Mouse (Mus musculus): Measurements from ENCODE around the gene Myl12a. TPM values are rescaled to one million over a fixed set of nuclear protein-coding genes. Genes with fewer than 3 reads are reported as not detected.
A peak's percentile ranks its signal among the peaks of the same experiment; 100 is the strongest.

Myl12a gene
- total and polyA plus RNA-seq, 2 experiments from 2014 or later: 429 to 817 TPM

DNA sequence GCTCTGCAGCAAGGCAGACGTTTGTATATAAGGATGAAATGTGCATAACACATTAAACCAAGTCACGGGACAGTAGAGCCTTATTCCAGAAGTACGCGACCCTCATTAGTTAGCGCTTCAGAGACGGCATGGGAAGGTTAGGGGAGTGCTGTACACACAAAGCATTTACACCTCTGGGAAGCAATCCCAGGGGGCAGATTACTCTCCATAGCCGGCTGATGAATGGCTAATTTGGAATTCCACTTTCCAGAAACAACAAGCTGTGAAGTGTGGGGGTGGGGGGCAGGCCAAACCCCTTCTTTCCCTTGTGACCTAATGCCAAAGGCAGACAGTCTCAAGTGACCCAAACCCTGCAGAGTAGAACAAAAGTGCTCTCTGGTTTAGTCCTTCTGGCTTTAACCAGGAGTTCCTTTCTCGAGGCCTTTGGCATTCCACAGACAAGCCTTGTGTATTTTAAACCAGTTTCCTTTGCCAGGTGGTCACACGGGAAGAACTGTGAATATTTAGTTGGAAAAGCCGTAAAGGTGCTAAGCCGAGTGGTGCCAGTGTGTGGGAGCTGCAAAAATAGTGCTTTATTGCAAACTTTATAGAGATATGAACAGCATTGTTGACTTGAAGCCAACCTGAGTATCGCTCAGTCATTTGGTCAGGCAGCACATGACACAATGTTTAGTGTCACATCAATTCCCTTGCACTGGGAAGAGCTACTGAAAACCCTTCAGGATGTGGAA lies 37.3 kb upstream of the Myl12a start:
- 27% methylated on average over 12 of the region's 12 CpGs for WGBS
- Histone ChIP-seq H3K4me2 (ENCODE audit: low read depth, low read length) (no peak overlapping the region), H3K9ac (replicated peaks; ENCODE audit: low read depth, low read length) (0 out of 2 replicates have a peak overlapping the region, but pooled peaks have one; percentile 13), H3K9me3 (replicated peaks; ENCODE audit: control insufficient read depth, low read length) (no peaks in the 10 kb centered on the region), H3K4me3 (ENCODE audit: low read depth, low read length) (no peak overlapping the region), H3K27me3 (ENCODE audit: control insufficient read depth, insufficient read depth, low read length) (no peaks in the 10 kb centered on the region), H3K27ac (ENCODE audit: low read depth) (peak overlapping the region; percentile 49), H3K36me3 (replicated peaks; ENCODE audit: control insufficient read depth, insufficient read depth, low read length) (peaks cover 78% of the 10 kb centered on the region), H3K4me1 (ENCODE audit: control insufficient read depth, insufficient read depth) (peaks cover 28% of the 10 kb centered on the region)
- no peak for TF ChIP-seq CTCF (IDR thresholded peaks at IDR 0.05; ENCODE audit: low read depth)
- 0 out of 2 replicates have a peak, but pooled peaks have one; percentile 27 for TF ChIP-seq EP300 (IDR thresholded peaks at IDR 0.05; ENCODE audit: low read depth)
- DNase-seq (ENCODE audit: low spot score): no peak
- ATAC-seq (ENCODE audit: insufficient read depth, low read depth): peak; percentile 35; the same call in 1 of the 2 replicates

GRCm38 (mm10) chr17:71038812-71039211 lies 36.1 kb upstream of the Myl12a start:
- Histone ChIP-seq H3K4me3 (ENCODE audit: low read depth, low read length) (no peak overlapping the region), H3K4me2 (ENCODE audit: low read depth, low read length) (no peak overlapping the region), H3K27me3 (ENCODE audit: control insufficient read depth, insufficient read depth, low read length) (no peaks in the 10 kb centered on the region), H3K4me1 (ENCODE audit: control insufficient read depth, insufficient read depth) (peaks cover 28% of the 10 kb centered on the region), H3K9me3 (replicated peaks; ENCODE audit: control insufficient read depth, low read length) (no peaks in the 10 kb centered on the region), H3K9ac (replicated peaks; ENCODE audit: low read depth, low read length) (no peak overlapping the region), H3K27ac (ENCODE audit: low read depth) (peak overlapping the region; percentile 49), H3K36me3 (replicated peaks; ENCODE audit: control insufficient read depth, insufficient read depth, low read length) (peaks cover 75% of the 10 kb centered on the region)
- ATAC-seq (ENCODE audit: insufficient read depth, low read depth) (peak; percentile 76), DNase-seq (ENCODE audit: low spot score) (peak; percentile 79)
- WGBS: 49% methylated on average over 5 of the region's 5 CpGs
- TF ChIP-seq EP300 (IDR thresholded peaks at IDR 0.05; ENCODE audit: low read depth): 0 out of 2 replicates have a peak, but pooled peaks have one; percentile 41
- no peak for TF ChIP-seq CTCF (IDR thresholded peaks at IDR 0.05; ENCODE audit: low read depth)

GRCm38 (mm10) chr17:71037188-71037587 lies 34.5 kb upstream of the Myl12a start:
- no peak for DNase-seq (ENCODE audit: low spot score)
- no peak overlapping the region for H3K9ac ChIP-seq (replicated peaks; ENCODE audit: low read depth, low read length)
- TF ChIP-seq EP300 (IDR thresholded peaks at IDR 0.05; ENCODE audit: low read depth): no peak
- TF ChIP-seq CTCF (IDR thresholded peaks at IDR 0.05; ENCODE audit: low read depth): no peak
- H3K4me3 ChIP-seq (ENCODE audit: low read depth, low read length): no peak overlapping the region
- H3K27me3 ChIP-seq (ENCODE audit: control insufficient read depth, insufficient read depth, low read length): no peaks in the 10 kb centered on the region
- no peak overlapping the region for H3K27ac ChIP-seq (ENCODE audit: low read depth)
- 70% methylated on average over 7 of the region's 7 CpGs for WGBS
- H3K4me2 ChIP-seq (ENCODE audit: low read depth, low read length): no peak overlapping the region
- no peak for ATAC-seq (ENCODE audit: insufficient read depth, low read depth)
- peaks cover 28% of the 10 kb centered on the region for H3K4me1 ChIP-seq (ENCODE audit: control insufficient read depth, insufficient read depth)
- H3K9me3 ChIP-seq (replicated peaks; ENCODE audit: control insufficient read depth, low read length): no peaks in the 10 kb centered on the region
- peaks cover 58% of the 10 kb centered on the region for H3K36me3 ChIP-seq (replicated peaks; ENCODE audit: control insufficient read depth, insufficient read depth, low read length)

GRCm38 (mm10) chr17:71034472-71034871 lies 31.8 kb upstream of the Myl12a start:
- H3K4me3 ChIP-seq (ENCODE audit: low read depth, low read length): no peak overlapping the region
- DNase-seq (ENCODE audit: low spot score): no peak
- no peak overlapping the region for H3K27ac ChIP-seq (ENCODE audit: low read depth)
- H3K36me3 ChIP-seq (replicated peaks; ENCODE audit: control insufficient read depth, insufficient read depth, low read length): peaks cover 48% of the 10 kb centered on the region
- H3K4me1 ChIP-seq (ENCODE audit: control insufficient read depth, insufficient read depth): peaks cover 14% of the 10 kb centered on the region
- H3K27me3 ChIP-seq (ENCODE audit: control insufficient read depth, insufficient read depth, low read length): no peaks in the 10 kb centered on the region
- no peak overlapping the region for H3K4me2 ChIP-seq (ENCODE audit: low read depth, low read length)
- TF ChIP-seq CTCF (IDR thresholded peaks at IDR 0.05; ENCODE audit: low read depth): no peak
- TF ChIP-seq EP300 (IDR thresholded peaks at IDR 0.05; ENCODE audit: low read depth): no peak
- 38% methylated on average over 5 of the region's 5 CpGs for WGBS
- ATAC-seq (ENCODE audit: insufficient read depth, low read depth): no peak
- no peak overlapping the region for H3K9ac ChIP-seq (replicated peaks; ENCODE audit: low read depth, low read length)
- H3K9me3 ChIP-seq (replicated peaks; ENCODE audit: control insufficient read depth, low read length): no peaks in the 10 kb centered on the region

DNA sequence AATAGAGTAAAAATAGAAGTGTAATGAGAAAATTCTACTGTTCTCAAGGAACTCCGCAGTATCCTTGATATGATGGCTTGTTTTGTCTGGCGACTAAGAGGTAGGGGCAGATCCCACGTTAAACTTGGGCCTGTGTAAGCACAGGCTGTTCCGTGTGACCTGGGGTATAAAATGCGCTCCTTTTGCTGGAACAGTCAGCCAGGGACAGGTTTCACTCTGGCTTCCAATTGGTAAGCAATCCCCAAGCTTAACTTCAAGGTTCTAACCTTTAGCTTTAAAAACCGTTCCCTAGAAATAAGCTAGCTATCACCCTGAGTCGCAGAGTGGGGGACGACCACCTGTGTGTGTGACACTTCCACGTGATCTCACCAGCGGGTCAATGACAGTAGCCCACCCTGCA lies 30.0 kb upstream of the Myl12a start:
- Histone ChIP-seq H3K4me1 (ENCODE audit: control insufficient read depth, insufficient read depth) (0 out of 2 replicates have a peak, but pooled peaks cover 1% of the 10 kb centered on the region), H3K9ac (replicated peaks; ENCODE audit: low read depth, low read length) (no peak overlapping the region), H3K27me3 (ENCODE audit: control insufficient read depth, insufficient read depth, low read length) (no peaks in the 10 kb centered on the region), H3K9me3 (replicated peaks; ENCODE audit: control insufficient read depth, low read length) (no peaks in the 10 kb centered on the region), H3K27ac (ENCODE audit: low read depth) (no peak overlapping the region), H3K36me3 (replicated peaks; ENCODE audit: control insufficient read depth, insufficient read depth, low read length) (peaks cover 42% of the 10 kb centered on the region), H3K4me2 (ENCODE audit: low read depth, low read length) (no peak overlapping the region), H3K4me3 (ENCODE audit: low read depth, low read length) (no peak overlapping the region)
- TF ChIP-seq EP300 (IDR thresholded peaks at IDR 0.05; ENCODE audit: low read depth): no peak
- ATAC-seq (ENCODE audit: insufficient read depth, low read depth) (no peak), DNase-seq (ENCODE audit: low spot score) (no peak)
- WGBS: 70% methylated on average over 10 of the region's 10 CpGs

All from heart, postnatal 0 days (tissue).